Mouse (Mus musculus) midbrain, embryonic 14.5 days (tissue): ENCODE measurements around the gene Enox1. TPM values are rescaled to one million over a fixed set of nuclear protein-coding genes. Genes with fewer than 3 reads are reported as not detected.

Source experiments
- ATAC-seq: fragments of 200-750 bp; cut with Nextera tagmentation; 2 replicates; pipeline ENCODE4 v1.8.0; 2017; ENCODE audit warnings: moderate number of reproducible peaks, moderate library complexity; ENCODE audit not compliant: low FRiP score, low TSS enrichment
- DNase-seq: peaks from one replicate; pipeline ENCODE4 v3.0.0-alpha.2; 2015
- H3K27ac ChIP-seq: fragments of 300-500 bp; sonication (generic); replicated peaks from 2 replicates; pipeline ENCODE4 v1.5.1; 2014; ENCODE audit warnings: mild to moderate bottlenecking, low read depth, low read length, moderate library complexity
- H3K27me3 ChIP-seq: fragments of 300-500 bp; sonication (generic); 2 replicates; pipeline ENCODE4 v1.6.1; 2014; ENCODE audit warnings: low read length, control low read depth, mixed read lengths; ENCODE audit not compliant: control insufficient read depth, insufficient read depth
- H3K36me3 ChIP-seq: fragments of 300-500 bp; sonication (generic); 2 replicates; pipeline ENCODE4 v1.6.1; 2014; ENCODE audit warnings: low read length, control low read depth; ENCODE audit not compliant: control insufficient read depth, insufficient read depth
- H3K4me1 ChIP-seq: fragments of 300-500 bp; sonication (generic); 2 replicates; pipeline ENCODE4 v1.6.1; 2014; ENCODE audit warnings: mild to moderate bottlenecking, antibody characterized with exemption, low read length, control low read depth; ENCODE audit not compliant: control insufficient read depth, insufficient read depth
- H3K4me2 ChIP-seq: fragments of 300-500 bp; sonication (generic); 2 replicates; pipeline ENCODE4 v1.6.1; 2014; ENCODE audit warnings: mild to moderate bottlenecking, low read length, moderate library complexity
- H3K4me3 ChIP-seq: fragments of 300-500 bp; sonication (generic); replicated peaks from 2 replicates; pipeline ENCODE4 v1.5.1; 2014; ENCODE audit warnings: low read depth, low read length
- H3K9ac ChIP-seq: fragments of 300-500 bp; sonication (generic); replicated peaks from 2 replicates; pipeline ENCODE4 v1.6.1; 2014; ENCODE audit warnings: mild to moderate bottlenecking, low read length, moderate library complexity
- H3K9me3 ChIP-seq: fragments of 300-500 bp; sonication (generic); 2 replicates; pipeline ENCODE4 v1.6.1; 2016; ENCODE audit warnings: low read length, control low read depth, mixed read lengths; ENCODE audit not compliant: control insufficient read depth
- WGBS: fragments of 180-500 bp; shearing (Covaris S2); extraction: QIAGEN DNeasy Blood & Tissue Kit; methylation state at CpG from one replicate; pipeline ENCODE4 v1.1.7; 2014; 5-methylcytosine and 5-hydroxymethylcytosine counted together
- polyA plus RNA-seq: library from polyadenylated mRNA; unstranded; fragments of >200 nt; fragmentation: Nextera tagmentation; extraction: Ambion mirVana; gene quantifications from 2 replicates; pipeline ENCODE4 v1.2.1, GENCODE M21; 2014

Enox1 gene
- polyA plus RNA-seq, 1 experiment from 2014 or later: 39.5 TPM

- H3K4me3 ChIP-seq: no peak overlapping the region
- no peaks in the 10 kb centered on the region for H3K27me3 ChIP-seq
- H3K9me3 ChIP-seq: no peaks in the 10 kb centered on the region
- DNase-seq (peak; percentile 40), ATAC-seq (no peak; the same call in 1 of the 2 replicates)
- no peak overlapping the region for H3K9ac ChIP-seq
- H3K36me3 ChIP-seq: no peaks in the 10 kb centered on the region
- WGBS: 42% methylated on average over 6 of the region's 6 CpGs
- peak overlapping the region; percentile 52 for H3K27ac ChIP-seq
- H3K4me1 ChIP-seq: peaks cover 15% of the 10 kb centered on the region
- no peak overlapping the region for H3K4me2 ChIP-seq
Observed at GRCm38 (mm10) chr14:77617250-77617649, 460.7 kb downstream of the Enox1 start.

GRCm38 (mm10) chr14:77618131-77618805, 461.7 kb downstream of the Enox1 start:
- Histone ChIP-seq H3K27ac (peak overlapping the region; percentile 52), H3K36me3 (no peaks in the 10 kb centered on the region), H3K4me3 (no peak overlapping the region), H3K4me1 (peaks cover 15% of the 10 kb centered on the region), H3K4me2 (no peak overlapping the region), H3K27me3 (no peaks in the 10 kb centered on the region), H3K9me3 (no peaks in the 10 kb centered on the region), H3K9ac (no peak overlapping the region)
- WGBS: 80% methylated on average over 13 of the region's 13 CpGs
- ATAC-seq: no peak
- DNase-seq: no peak

DNA sequence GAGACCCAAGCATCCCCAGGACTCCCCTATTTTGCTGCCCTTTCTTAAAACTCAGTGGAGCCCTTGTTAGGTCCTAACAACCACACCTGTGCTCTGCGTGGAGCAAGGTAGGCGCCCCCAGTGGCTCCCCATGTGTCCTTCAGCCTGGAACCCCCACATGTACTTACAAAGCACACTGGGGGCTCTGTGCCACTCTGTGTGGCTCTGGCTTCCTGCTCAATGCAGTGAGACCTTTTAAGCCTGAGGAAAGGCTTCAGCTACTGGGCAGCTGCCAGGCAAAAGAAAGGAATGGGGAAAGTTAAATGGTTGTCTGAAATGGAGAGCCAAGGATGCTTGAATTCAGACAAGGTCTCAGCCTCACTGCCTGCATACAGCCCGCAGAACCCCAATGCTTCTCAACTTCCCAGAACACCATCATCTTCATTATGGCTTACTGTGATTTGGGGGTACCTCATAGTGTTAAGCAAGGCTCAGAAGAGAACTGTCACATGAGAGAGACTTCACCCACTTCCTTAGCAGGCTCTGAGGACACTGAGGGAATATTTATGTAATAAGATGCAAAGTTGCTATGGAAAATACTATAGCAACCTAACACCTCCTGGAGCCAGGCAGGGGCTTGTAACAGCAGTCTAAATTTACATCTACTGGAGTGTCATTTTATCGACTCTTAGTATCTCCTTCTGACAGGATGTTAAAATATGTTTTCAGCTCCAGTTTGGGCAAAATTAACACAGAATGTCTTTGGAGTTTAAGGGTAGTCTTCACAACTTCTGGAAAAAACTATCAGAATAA, 465.1 kb downstream of the Enox1 start:
- ATAC-seq (no peak), DNase-seq (no peak)
- 71% methylated on average over 4 of the region's 4 CpGs for WGBS
- no peaks in the 10 kb centered on the region for H3K36me3 ChIP-seq
- H3K4me2 ChIP-seq: no peak overlapping the region
- H3K4me1 ChIP-seq: peaks cover 19% of the 10 kb centered on the region
- no peaks in the 10 kb centered on the region for H3K27me3 ChIP-seq
- no peak overlapping the region for H3K4me3 ChIP-seq
- H3K9ac ChIP-seq: no peak overlapping the region
- H3K27ac ChIP-seq: peak overlapping the region; percentile 32; the same call in 1 of the 2 replicates
- H3K9me3 ChIP-seq: no peaks in the 10 kb centered on the region

- H3K27me3 ChIP-seq: no peaks in the 10 kb centered on the region
- ATAC-seq (no peak), DNase-seq (peak; percentile 60)
- peak overlapping the region; percentile 64; the same call in 1 of the 2 replicates for H3K27ac ChIP-seq
- H3K4me3 ChIP-seq: no peak overlapping the region
- H3K4me2 ChIP-seq: no peak overlapping the region
- peaks cover 12% of the 10 kb centered on the region; the same call in 1 of the 2 replicates for H3K4me1 ChIP-seq
- no peak overlapping the region for H3K9ac ChIP-seq
- 25% methylated on average over 12 of the region's 12 CpGs for WGBS
- no peaks in the 10 kb centered on the region for H3K36me3 ChIP-seq
- no peaks in the 10 kb centered on the region for H3K9me3 ChIP-seq
Observed at GRCm38 (mm10) chr14:77626557-77627507, 470.3 kb downstream of the Enox1 start.

DNA sequence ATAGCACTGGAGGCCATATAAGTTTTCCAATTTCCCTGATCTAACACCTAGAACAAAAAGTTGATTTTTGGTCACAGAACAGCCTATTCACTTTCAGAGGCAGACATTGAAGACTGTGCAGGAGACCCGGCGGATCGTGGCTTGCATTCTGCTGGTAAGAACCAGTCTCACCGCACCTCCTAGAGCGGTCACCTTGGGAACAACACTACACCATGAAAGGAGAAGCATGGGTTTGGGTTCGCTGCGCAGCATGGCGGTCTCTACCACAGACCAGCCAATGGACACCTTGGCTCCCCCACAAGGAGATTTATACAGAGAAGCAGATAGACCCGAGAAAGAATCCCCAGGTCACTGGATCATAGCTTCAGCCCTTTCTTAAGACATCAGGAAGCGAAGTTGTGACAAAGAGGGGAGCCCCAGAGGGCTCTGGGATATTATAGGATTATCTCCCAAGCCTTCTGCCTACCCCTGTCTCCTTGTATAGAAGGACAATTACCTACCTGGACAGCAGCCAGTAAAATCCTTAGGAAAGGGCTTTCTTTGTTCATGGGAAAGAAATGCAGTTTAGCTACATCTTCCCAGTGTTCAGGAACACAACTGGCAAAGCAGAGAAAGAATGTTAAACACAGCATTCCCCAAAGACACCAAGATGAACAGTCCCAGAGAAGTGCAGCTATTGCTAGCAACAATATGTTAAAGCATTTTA, 476.1 kb downstream of the Enox1 start:
- Histone ChIP-seq H3K27me3 (no peaks in the 10 kb centered on the region), H3K4me3 (no peak overlapping the region), H3K9me3 (no peaks in the 10 kb centered on the region), H3K4me2 (no peak overlapping the region), H3K36me3 (0 out of 2 replicates have a peak, but pooled peaks cover 3% of the 10 kb centered on the region), H3K27ac (peak overlapping the region; percentile 50), H3K4me1 (peaks cover 41% of the 10 kb centered on the region), H3K9ac (no peak overlapping the region)
- peak; percentile 60 for DNase-seq
- WGBS: 65% methylated on average over 10 of the region's 10 CpGs
- ATAC-seq: no peak

DNA sequence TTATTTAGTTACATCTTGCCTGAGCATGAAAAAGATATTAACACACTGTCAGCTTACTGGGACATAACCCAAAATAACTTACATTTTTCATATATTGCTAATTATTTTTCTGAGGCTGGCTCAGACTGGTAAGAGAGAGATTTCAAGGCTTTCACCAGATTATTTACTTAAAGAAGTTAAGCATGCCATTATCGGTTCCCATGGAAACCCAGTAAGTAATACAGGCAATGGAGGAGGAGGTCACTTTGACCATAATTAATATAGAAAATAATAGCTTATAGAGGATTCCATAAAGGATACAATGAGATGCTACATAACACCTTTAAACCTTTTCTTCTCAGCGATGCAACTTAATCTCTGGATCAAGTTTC, 476.6 kb downstream of the Enox1 start:
- H3K4me3 ChIP-seq: no peak overlapping the region
- no peaks in the 10 kb centered on the region for H3K9me3 ChIP-seq
- no peak overlapping the region for H3K9ac ChIP-seq
- DNase-seq (no peak), ATAC-seq (no peak)
- H3K36me3 ChIP-seq: 0 out of 2 replicates have a peak, but pooled peaks cover 5% of the 10 kb centered on the region
- WGBS: 37% methylated on average over 2 of the region's 2 CpGs
- no peak overlapping the region for H3K4me2 ChIP-seq
- no peaks in the 10 kb centered on the region for H3K27me3 ChIP-seq
- peaks cover 38% of the 10 kb centered on the region for H3K4me1 ChIP-seq
- H3K27ac ChIP-seq: no peak overlapping the region

- H3K4me1 ChIP-seq: peaks cover 34% of the 10 kb centered on the region
Observed at GRCm38 (mm10) chr14:77636931-77637330, 480.4 kb downstream of the Enox1 start.

DNA sequence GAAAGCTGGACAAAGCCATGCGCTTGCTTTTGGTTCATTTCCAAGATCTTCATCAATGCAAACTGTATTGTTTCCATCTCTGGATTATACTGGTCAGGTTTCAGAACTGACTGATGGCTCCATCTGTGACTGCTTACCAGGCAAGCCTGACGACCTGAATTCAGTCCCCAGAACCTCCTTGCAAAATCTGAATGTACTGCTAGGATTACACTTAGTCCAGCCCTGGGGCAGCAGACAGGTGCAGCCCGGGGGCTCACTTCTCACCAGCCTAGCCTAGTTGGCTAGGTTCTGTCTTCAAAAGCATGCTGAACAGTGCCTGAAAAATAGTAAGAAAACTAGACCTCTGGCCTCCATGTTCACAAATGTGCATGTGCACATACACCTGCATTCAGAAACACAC, 481.6 kb downstream of the Enox1 start:
- H3K36me3 ChIP-seq: 0 out of 2 replicates have a peak, but pooled peaks cover 5% of the 10 kb centered on the region
- no peaks in the 10 kb centered on the region for H3K9me3 ChIP-seq
- 81% methylated on average over 3 of the region's 3 CpGs for WGBS
- no peak overlapping the region for H3K9ac ChIP-seq
- no peak overlapping the region for H3K27ac ChIP-seq
- ATAC-seq (no peak), DNase-seq (no peak)
- peaks cover 26% of the 10 kb centered on the region for H3K4me1 ChIP-seq
- H3K4me3 ChIP-seq: no peak overlapping the region
- no peaks in the 10 kb centered on the region for H3K27me3 ChIP-seq
- no peak overlapping the region for H3K4me2 ChIP-seq

More at GRCm38 (mm10) chr14:77636931-77637330, 480.4 kb downstream of the Enox1 start:
- no peak overlapping the region for H3K4me3 ChIP-seq
- no peaks in the 10 kb centered on the region for H3K27me3 ChIP-seq
- DNase-seq (peak; percentile 69), ATAC-seq (no peak)
- H3K9ac ChIP-seq: no peak overlapping the region
- 10% methylated on average over 6 of the region's 6 CpGs for WGBS
- no peaks in the 10 kb centered on the region for H3K9me3 ChIP-seq
- H3K36me3 ChIP-seq: 0 out of 2 replicates have a peak, but pooled peaks cover 5% of the 10 kb centered on the region
- H3K27ac ChIP-seq: no peak overlapping the region
- H3K4me2 ChIP-seq: no peak overlapping the region
